In the genomic region with DNA sequence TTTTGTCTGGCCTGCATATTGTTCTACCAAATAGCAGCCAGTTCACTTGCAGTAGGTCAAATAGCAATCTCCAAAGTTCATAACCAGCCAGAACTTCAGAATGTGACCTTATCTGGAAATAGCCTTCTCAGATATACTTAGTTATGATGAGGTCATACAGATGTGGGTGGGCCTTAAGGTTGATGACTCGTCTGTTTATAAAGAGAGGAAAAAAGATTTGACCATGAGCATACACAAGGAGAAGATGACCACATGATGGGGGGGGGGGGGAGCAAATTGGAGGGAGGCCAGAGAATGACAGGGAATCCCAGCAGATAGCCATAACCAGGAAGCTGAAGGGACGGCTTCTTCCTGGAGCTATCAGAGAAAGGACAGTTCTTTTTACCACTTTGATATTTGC, we compare ENCODE assay signal across 17 mouse cellular contexts. TPM values are rescaled to one million over a fixed set of nuclear protein-coding genes. Genes with fewer than 3 reads are reported as not detected.
DNase-seq lines count a peak whose midpoint lies in the region; ATAC-seq and TF ChIP-seq lines count a peak whose summit lies in the region.
"Had no signal": no experiment of that assay in that cellular context is flagged by ENCODE, and none has a peak within 500 bp of the region (broad histone marks: within the 10 kb centered on the region; RNA-seq: fewer than 3 reads in every experiment).

No protein-coding gene starts in this region.

- H3K36me3 ChIP-seq in intestine, embryonic 14.5 days (ENCODE audit: control insufficient read depth, insufficient read depth, low read length): no peaks in the 10 kb centered on the region
- H3K36me3 ChIP-seq in intestine, embryonic 16.5 days (ENCODE audit: control insufficient read depth, insufficient read depth, low read length): no peaks in the 10 kb centered on the region
- no peaks in the 10 kb centered on the region for H3K36me3 ChIP-seq in lung, postnatal 0 days (ENCODE audit: insufficient read depth, low read length)
- no peaks in the 10 kb centered on the region for H3K36me3 ChIP-seq in stomach, postnatal 0 days (ENCODE audit: control insufficient read depth, insufficient read depth, low read length)
- H3K36me3 ChIP-seq: hindbrain, embryonic 12.5 days; limb, embryonic 12.5 days had no signal

- peaks cover 7% of the 10 kb centered on the region; the same call in 1 of the 2 replicates for H3K4me1 ChIP-seq in intestine, embryonic 14.5 days (replicated peaks; ENCODE audit: control insufficient read depth, insufficient read depth, low read length)
- peaks cover 20% of the 10 kb centered on the region for H3K4me1 ChIP-seq in intestine, embryonic 16.5 days (ENCODE audit: control insufficient read depth, insufficient read depth, low read length)
- H3K4me1 ChIP-seq in lung, postnatal 0 days (ENCODE audit: insufficient read depth, low read depth, low read length): no peaks in the 10 kb centered on the region
- H3K4me1 ChIP-seq in lung, adult 2 months (ENCODE audit: control insufficient read depth, insufficient read depth, low read length): peaks cover 2% of the 10 kb centered on the region; the same call in 1 of the 2 replicates
- H3K4me1 ChIP-seq in stomach, postnatal 0 days (replicated peaks; ENCODE audit: control insufficient read depth, insufficient read depth): no peaks in the 10 kb centered on the region
- H3K4me1 ChIP-seq: hindbrain, embryonic 12.5 days; limb, embryonic 12.5 days had no signal

- ATAC-seq in intestine, embryonic 14.5 days (replicated peaks; ENCODE audit: low FRiP score, low TSS enrichment, low read depth): no peak
- no peak for ATAC-seq in intestine, embryonic 16.5 days
- peak; percentile 76 for ATAC-seq in lung, postnatal 0 days
- ATAC-seq in stomach, postnatal 0 days (ENCODE audit: low FRiP score, low TSS enrichment): peak; percentile 45; the same call in 1 of the 2 replicates

- no peak overlapping the region for H3K27ac ChIP-seq in intestine, embryonic 14.5 days (ENCODE audit: low read depth)
- no peak overlapping the region for H3K27ac ChIP-seq in intestine, embryonic 16.5 days (ENCODE audit: low read length)
- H3K27ac ChIP-seq in lung, postnatal 0 days (ENCODE audit: low read length): no peak overlapping the region
- H3K27ac ChIP-seq in stomach, postnatal 0 days (replicated peaks): no peak overlapping the region
- H3K27ac ChIP-seq: hindbrain, embryonic 12.5 days; limb, embryonic 12.5 days had no signal

- H3K4me3 ChIP-seq in intestine, embryonic 14.5 days (ENCODE audit: low read depth, low read length): no peak overlapping the region
- H3K4me3 ChIP-seq in intestine, embryonic 16.5 days (ENCODE audit: low read length): no peak overlapping the region
- no peak overlapping the region for H3K4me3 ChIP-seq in lung, postnatal 0 days (ENCODE audit: low read depth, low read length)
- no peak overlapping the region for H3K4me3 ChIP-seq in lung, adult 2 months (replicated peaks; ENCODE audit: extremely low read depth, low read depth, low read length)
- no peak overlapping the region for H3K4me3 ChIP-seq in stomach, postnatal 0 days (ENCODE audit: low read depth, low read length)
- H3K4me3 ChIP-seq: hindbrain, embryonic 12.5 days; limb, embryonic 12.5 days had no signal

- H3K27me3 ChIP-seq in intestine, embryonic 14.5 days (replicated peaks; ENCODE audit: control insufficient read depth, insufficient read depth, low read length): no peaks in the 10 kb centered on the region
- H3K27me3 ChIP-seq in intestine, embryonic 16.5 days (replicated peaks; ENCODE audit: control insufficient read depth, insufficient read depth, low read length): no peaks in the 10 kb centered on the region
- H3K27me3 ChIP-seq in lung, postnatal 0 days (replicated peaks; ENCODE audit: insufficient read depth, low read length): no peaks in the 10 kb centered on the region
- no peaks in the 10 kb centered on the region for H3K27me3 ChIP-seq in stomach, postnatal 0 days (ENCODE audit: control insufficient read depth, insufficient read depth, low read length)
- H3K27me3 ChIP-seq: hindbrain, embryonic 12.5 days; limb, embryonic 12.5 days had no signal

- peak; percentile 7; the same call in 1 of the 2 replicates for TF ChIP-seq EP300 in lung, postnatal 0 days (IDR thresholded peaks at IDR 0.05)
- TF ChIP-seq EP300 in stomach, postnatal 0 days (optimal IDR thresholded peaks at IDR 0.05): no peak

- H3K4me2 ChIP-seq in intestine, embryonic 14.5 days (ENCODE audit: low read length): no peak overlapping the region
- H3K4me2 ChIP-seq in intestine, embryonic 16.5 days (ENCODE audit: low read depth, low read length): no peak overlapping the region
- no peak overlapping the region for H3K4me2 ChIP-seq in lung, postnatal 0 days (replicated peaks; ENCODE audit: low read depth, low read length)
- no peak overlapping the region for H3K4me2 ChIP-seq in stomach, postnatal 0 days (replicated peaks; ENCODE audit: low read depth)
- H3K4me2 ChIP-seq: hindbrain, embryonic 12.5 days; limb, embryonic 12.5 days had no signal

- peak; percentile 35 for DNase-seq in intestine, embryonic 14.5 days (ENCODE audit: low spot score)
- peak; percentile 64 for DNase-seq in lung, postnatal 0 days (ENCODE audit: low spot score)
- no peak for DNase-seq in lung, adult 2 months
- peak; percentile 74 for DNase-seq in NIH3T3 (ENCODE audit: low read depth)
- DNase-seq in stomach, postnatal 0 days (ENCODE audit: low spot score): no peak
- DNase-seq in embryo, embryonic 10 days (ENCODE audit: low spot score): no peak
- DNase-seq: cerebellum, adult 11 months; cerebellum, postnatal 25 days; gastrocnemius, postnatal 10 days; kidney, adult 11 months; kidney, postnatal 25 days; layer of hippocampus, adult 9-11 months; midbrain, embryonic 14.5 days; thymus, postnatal 36 days had no signal

- TF ChIP-seq POLR2A in lung, adult 2 months (IDR thresholded peaks at IDR 0.05; ENCODE audit: borderline replicate concordance, extremely low read depth, low read depth, low read length): no peak

- H3K9me3 ChIP-seq in intestine, embryonic 14.5 days (ENCODE audit: control insufficient read depth, low read length): no peaks in the 10 kb centered on the region
- H3K9me3 ChIP-seq in intestine, embryonic 16.5 days (ENCODE audit: control insufficient read depth, low read length): no peaks in the 10 kb centered on the region
- H3K9me3 ChIP-seq in lung, postnatal 0 days (ENCODE audit: low read length): no peaks in the 10 kb centered on the region
- H3K9me3 ChIP-seq in stomach, postnatal 0 days (ENCODE audit: control insufficient read depth, low read length): no peaks in the 10 kb centered on the region
- H3K9me3 ChIP-seq: hindbrain, embryonic 12.5 days; limb, embryonic 12.5 days had no signal

- TF ChIP-seq CTCF in lung, postnatal 0 days (IDR thresholded peaks at IDR 0.05): no peak
- TF ChIP-seq CTCF in lung, adult 2 months (IDR thresholded peaks at IDR 0.05; ENCODE audit: insufficient read depth, low read length): no peak
- TF ChIP-seq CTCF in stomach, postnatal 0 days (IDR thresholded peaks at IDR 0.05; ENCODE audit: low read depth): no peak

- 25% methylated on average over 2 of the region's 2 CpGs for WGBS in intestine, embryonic 14.5 days
- WGBS in intestine, embryonic 16.5 days: 29% methylated on average over 2 of the region's 2 CpGs
- WGBS in lung, postnatal 0 days: 31% methylated on average over 2 of the region's 2 CpGs
- 13% methylated on average over 2 of the region's 2 CpGs for WGBS in lung, adult 2 months
- 26% methylated on average over 2 of the region's 2 CpGs for WGBS in stomach, postnatal 0 days

- H3K9ac ChIP-seq in intestine, embryonic 14.5 days (ENCODE audit: low read length): no peak overlapping the region
- H3K9ac ChIP-seq in intestine, embryonic 16.5 days (ENCODE audit: low read depth, low read length): no peak overlapping the region
- H3K9ac ChIP-seq in lung, postnatal 0 days (replicated peaks; ENCODE audit: low read depth): no peak overlapping the region
- H3K9ac ChIP-seq in stomach, postnatal 0 days (ENCODE audit: low read length): no peak overlapping the region
- H3K9ac ChIP-seq: hindbrain, embryonic 12.5 days; limb, embryonic 12.5 days had no signal

RNA-seq across cellular contexts. Expression of gene Tes, which starts 9.3 kb away (rescaled TPM):
- polyA plus RNA-seq in intestine, embryonic 14.5 days (2014; fragmentation: Nextera tagmentation; extraction: Ambion mirVana): 114 and 132 TPM in 2 replicates
- 90.1 and 97.0 TPM in 2 replicates for polyA plus RNA-seq in intestine, embryonic 16.5 days (2015; fragmentation: Nextera tagmentation; extraction: Ambion mirVana)
- 50.5 and 52.7 TPM in 2 replicates for polyA plus RNA-seq in lung, postnatal 0 days (2015; fragmentation: Nextera tagmentation; extraction: Ambion mirVana)
- polyA plus RNA-seq in lung, adult 2 months (2012; rRNA removed): 15.5 and 20.3 TPM in 2 replicates
- polyA plus RNA-seq in stomach, postnatal 0 days (2015; fragmentation: Nextera tagmentation; extraction: Ambion mirVana): 111 and 114 TPM in 2 replicates

Comparison
In these comparisons a context has a peak if more than half of its experiments do, and no peak if none do; other contexts are left out.
1. DNase-seq: peak in intestine, embryonic 14.5 days (single experiment), lung, postnatal 0 days (single experiment) and NIH3T3 (single experiment); none in lung, adult 2 months (single experiment), stomach, postnatal 0 days (single experiment) and embryo, embryonic 10 days (single experiment).
2. ATAC-seq: peak in lung, postnatal 0 days (single experiment) and stomach, postnatal 0 days (single experiment); none in intestine, embryonic 14.5 days (single experiment) and intestine, embryonic 16.5 days (single experiment).